Mouse (Mus musculus) cortical plate, adult 2 months (tissue): ENCODE measurements around the gene Itfg2. TPM values are rescaled to one million over a fixed set of nuclear protein-coding genes. Genes with fewer than 3 reads are reported as not detected.

Source experiments
- H3K27ac ChIP-seq: fragments of 200-500 bp; 2 replicates; pipeline ENCODE4 v1.5.1; 2012; ENCODE audit warnings: low read length, control low read depth, inconsistent platforms; ENCODE audit not compliant: insufficient read depth
- H3K4me1 ChIP-seq: fragments of 200-500 bp; 2 replicates; pipeline ENCODE4 v1.6.1; 2011; ENCODE audit warnings: low read length; ENCODE audit not compliant: control insufficient read depth, insufficient read depth
- H3K4me3 ChIP-seq: fragments of 200-500 bp; 2 replicates; pipeline ENCODE4 v1.5.1; 2011; ENCODE audit warnings: mild to moderate bottlenecking, low read length, control low read depth; ENCODE audit not compliant: insufficient read depth
- CTCF ChIP-seq: fragments of 200-500 bp; IDR thresholded peaks from 2 replicates; pipeline ENCODE4 v1.5.1; 2011; ENCODE audit warnings: mild to moderate bottlenecking, control low read depth, low read length; ENCODE audit not compliant: insufficient read depth; ENCODE audit errors: extremely low read depth
- POLR2A ChIP-seq: fragments of 200-500 bp; IDR thresholded peaks from 2 replicates; pipeline ENCODE4 v1.6.1; 2011; ENCODE audit warnings: mild to moderate bottlenecking, low read length, control low read depth; ENCODE audit not compliant: insufficient read depth; ENCODE audit errors: extremely low read depth
- polyA plus RNA-seq: library from polyadenylated mRNA; depleted of rRNA; stranded (reverse); fragments of >200 nt; gene quantifications from 2 replicates; pipeline ENCODE4 v1.2.3, GENCODE M21; 2012

Gene Itfg2
- polyA plus RNA-seq, 1 experiment: 19.3 TPM

- Histone ChIP-seq H3K4me3 (no peak overlapping the region), H3K27ac (peak overlapping the region; percentile 47), H3K4me1 (no peaks in the 10 kb centered on the region)
- TF ChIP-seq CTCF (no peak), POLR2A (0 out of 2 replicates have a peak, but pooled peaks have one; percentile 32)
Measured at GRCm38 (mm10) chr6:128421036-128421435, 3.7 kb downstream of the Itfg2 start.

- Histone ChIP-seq H3K4me1 (no peaks in the 10 kb centered on the region), H3K27ac (no peak overlapping the region), H3K4me3 (no peak overlapping the region)
- TF ChIP-seq CTCF: no peak
- no peak for TF ChIP-seq POLR2A
Measured at GRCm38 (mm10) chr6:128418076-128418475, 6.7 kb downstream of the Itfg2 start.

GRCm38 (mm10) chr6:128416169-128416568 is 8.6 kb downstream of the Itfg2 start:
- Histone ChIP-seq H3K4me1 (no peaks in the 10 kb centered on the region), H3K4me3 (no peak overlapping the region), H3K27ac (no peak overlapping the region)
- TF ChIP-seq POLR2A: no peak
- TF ChIP-seq CTCF: no peak

GRCm38 (mm10) chr6:128411115-128411514 is 13.6 kb downstream of the Itfg2 start:
- Histone ChIP-seq H3K27ac (no peak overlapping the region), H3K4me1 (no peaks in the 10 kb centered on the region), H3K4me3 (no peak overlapping the region)
- peak; percentile 90 for TF ChIP-seq CTCF
- no peak for TF ChIP-seq POLR2A

GRCm38 (mm10) chr6:128410305-128410704 is 14.4 kb downstream of the Itfg2 start:
- no peak overlapping the region for H3K4me3 ChIP-seq
- no peaks in the 10 kb centered on the region for H3K4me1 ChIP-seq
- no peak overlapping the region for H3K27ac ChIP-seq
- TF ChIP-seq POLR2A (no peak), CTCF (no peak)

GRCm38 (mm10) chr6:128408544-128409125 is 16.1 kb downstream of the Itfg2 start:
- Histone ChIP-seq H3K4me1 (no peaks in the 10 kb centered on the region), H3K27ac (no peak overlapping the region), H3K4me3 (no peak overlapping the region)
- TF ChIP-seq CTCF (no peak), POLR2A (no peak)

GRCm38 (mm10) chr6:128404708-128405107 is 20.0 kb downstream of the Itfg2 start:
- Histone ChIP-seq H3K4me3 (no peak overlapping the region), H3K4me1 (no peaks in the 10 kb centered on the region), H3K27ac (no peak overlapping the region)
- no peak for TF ChIP-seq CTCF
- TF ChIP-seq POLR2A: no peak

GRCm38 (mm10) chr6:128399421-128400185 is 25.1 kb downstream of the Itfg2 start:
- H3K27ac ChIP-seq: no peak overlapping the region
- peak overlapping the region; percentile 43 for H3K4me3 ChIP-seq
- no peak for TF ChIP-seq CTCF
- no peak for TF ChIP-seq POLR2A
- H3K4me1 ChIP-seq: no peaks in the 10 kb centered on the region

- peak within 1 kb of the TSS; percentile 43 for H3K4me3 ChIP-seq
- no peaks in the 10 kb centered on the region for H3K4me1 ChIP-seq
- H3K27ac ChIP-seq: no peak within 1 kb of the TSS
- no peak for TF ChIP-seq POLR2A
- no peak for TF ChIP-seq CTCF
Measured at GRCm38 (mm10) chr6:128398996-128399395, 25.7 kb downstream of the Itfg2 start, which contains the start of gene Nrip2. Gene Nrip2 (plus strand): TSS chr6:128399296.
